Comparison of ENCODE assay signal across 19 mouse cellular contexts in genomic region chr7:36529504-36530065, GRCm38 (mm10).
DNase-seq lines count a peak whose midpoint lies in the region; ATAC-seq lines count a peak whose summit lies in the region.
"Had no signal": no experiment of that assay in that cellular context is flagged by ENCODE, and none has a peak within 500 bp of the region (broad histone marks: within the 10 kb centered on the region; RNA-seq: fewer than 3 reads in every experiment).

No protein-coding gene starts in this region.

- H3K4me1 ChIP-seq in embryonic facial prominence, embryonic 11.5 days (ENCODE audit: control insufficient read depth, insufficient read depth, low read length), result no peaks in the 10 kb centered on the region
- 0 out of 2 replicates have a peak, but pooled peaks cover 4% of the 10 kb centered on the region for H3K4me1 ChIP-seq in embryonic facial prominence, embryonic 10.5 days
- H3K4me1 ChIP-seq in hindbrain, embryonic 13.5 days (replicated peaks), result peaks cover 18% of the 10 kb centered on the region
- no peaks in the 10 kb centered on the region for H3K4me1 ChIP-seq in hindbrain, embryonic 10.5 days (replicated peaks)
- H3K4me1 ChIP-seq: heart, embryonic 15.5 days had no signal

- no peaks in the 10 kb centered on the region for H3K9me3 ChIP-seq in embryonic facial prominence, embryonic 11.5 days (replicated peaks; ENCODE audit: control insufficient read depth, low read length)
- H3K9me3 ChIP-seq in embryonic facial prominence, embryonic 10.5 days, result no peaks in the 10 kb centered on the region
- H3K9me3 ChIP-seq in hindbrain, embryonic 13.5 days, result no peaks in the 10 kb centered on the region
- no peaks in the 10 kb centered on the region for H3K9me3 ChIP-seq in hindbrain, embryonic 10.5 days
- H3K9me3 ChIP-seq: heart, embryonic 15.5 days had no signal

- no peaks in the 10 kb centered on the region for H3K36me3 ChIP-seq in embryonic facial prominence, embryonic 11.5 days (replicated peaks; ENCODE audit: control insufficient read depth, insufficient read depth, low read depth, low read length)
- no peaks in the 10 kb centered on the region for H3K36me3 ChIP-seq in embryonic facial prominence, embryonic 10.5 days (replicated peaks)
- no peaks in the 10 kb centered on the region for H3K36me3 ChIP-seq in hindbrain, embryonic 13.5 days
- no peaks in the 10 kb centered on the region for H3K36me3 ChIP-seq in hindbrain, embryonic 10.5 days
- H3K36me3 ChIP-seq: G1E; heart, embryonic 15.5 days had no signal

- H3K4me2 ChIP-seq in embryonic facial prominence, embryonic 11.5 days (ENCODE audit: low read depth, low read length), result no peak overlapping the region
- no peak overlapping the region for H3K4me2 ChIP-seq in hindbrain, embryonic 13.5 days
- H3K4me2 ChIP-seq: heart, embryonic 15.5 days had no signal

- no peaks in the 10 kb centered on the region for H3K27me3 ChIP-seq in embryonic facial prominence, embryonic 11.5 days (ENCODE audit: control insufficient read depth, insufficient read depth, low read length)
- no peaks in the 10 kb centered on the region for H3K27me3 ChIP-seq in embryonic facial prominence, embryonic 10.5 days (replicated peaks; ENCODE audit: low read depth, poor library complexity, severe bottlenecking)
- no peaks in the 10 kb centered on the region for H3K27me3 ChIP-seq in hindbrain, embryonic 13.5 days
- H3K27me3 ChIP-seq in hindbrain, embryonic 10.5 days (ENCODE audit: insufficient read depth, poor library complexity, severe bottlenecking), result no peaks in the 10 kb centered on the region

- H3K9ac ChIP-seq in embryonic facial prominence, embryonic 11.5 days (replicated peaks; ENCODE audit: low read length), result no peak overlapping the region
- no peak overlapping the region for H3K9ac ChIP-seq in hindbrain, embryonic 13.5 days
- H3K9ac ChIP-seq: heart, embryonic 15.5 days had no signal

- 79% methylated on average over 15 of the region's 15 CpGs for WGBS in embryonic facial prominence, embryonic 11.5 days
- whole genome bisulfite sequencing in embryonic facial prominence, embryonic 10.5 days, result 85% methylated on average over 15 of the region's 15 CpGs
- 73% methylated on average over 15 of the region's 15 CpGs for WGBS in hindbrain, embryonic 13.5 days
- 87% methylated on average over 15 of the region's 15 CpGs for WGBS in hindbrain, embryonic 10.5 days

- no peak overlapping the region for H3K4me3 ChIP-seq in embryonic facial prominence, embryonic 11.5 days (ENCODE audit: low read depth, low read length)
- H3K4me3 ChIP-seq in embryonic facial prominence, embryonic 10.5 days, result no peak overlapping the region
- no peak overlapping the region for H3K4me3 ChIP-seq in hindbrain, embryonic 13.5 days
- no peak overlapping the region for H3K4me3 ChIP-seq in hindbrain, embryonic 10.5 days
- H3K4me3 ChIP-seq: heart, adult 2 months; heart, embryonic 15.5 days had no signal

- no peak for ATAC-seq in embryonic facial prominence, embryonic 11.5 days (replicated peaks; ENCODE audit: insufficient number of reproducible peaks, low FRiP score, low TSS enrichment, low read depth)
- no peak for ATAC-seq in hindbrain, embryonic 13.5 days (ENCODE audit: low FRiP score)
- ATAC-seq: CD4-positive, CD25-positive, alpha-beta regulatory T cell, adult 4 months had no signal

- DNase-seq in embryonic facial prominence, embryonic 11.5 days (ENCODE audit: low spot score), result peak; percentile 39
- DNase-seq in embryonic facial prominence, embryonic 10.5 days (ENCODE audit: low spot score), result no peak
- DNase-seq in hindbrain, embryonic 10.5 days (ENCODE audit: low spot score), result no peak
- peak; percentile 20 for DNase-seq in right cerebral cortex, postnatal 25 days
- no peak for DNase-seq in right cerebral cortex, postnatal 14 days
- DNase-seq in adrenal gland, adult 8-10 months, result no peak
- DNase-seq in heart, postnatal 4 days, result no peak
- DNase-seq: cerebellum, postnatal 10 days; heart, adult 2 months; kidney, adult 8-10 months; kidney, postnatal 36 days; layer of hippocampus, adult 9-11 months; lung, adult 2 months; lung, postnatal 36 days; thymus, postnatal 36 days had no signal

- no peak overlapping the region for H3K27ac ChIP-seq in embryonic facial prominence, embryonic 11.5 days (replicated peaks; ENCODE audit: low read depth, low read length)
- H3K27ac ChIP-seq in embryonic facial prominence, embryonic 10.5 days (replicated peaks), result no peak overlapping the region
- H3K27ac ChIP-seq in hindbrain, embryonic 13.5 days, result peak overlapping the region; percentile 2; the same call in 1 of the 2 replicates
- no peak overlapping the region for H3K27ac ChIP-seq in hindbrain, embryonic 10.5 days
- H3K27ac ChIP-seq: heart, adult 2 months; heart, embryonic 15.5 days had no signal

Comparison
In these comparisons a context has a peak if more than half of its experiments do, and no peak if none do; other contexts are left out.
1. DNase-seq: peak in embryonic facial prominence, embryonic 11.5 days (single experiment) and right cerebral cortex, postnatal 25 days (single experiment); none in embryonic facial prominence, embryonic 10.5 days (single experiment), hindbrain, embryonic 10.5 days (single experiment), right cerebral cortex, postnatal 14 days (single experiment), adrenal gland, adult 8-10 months (single experiment) and heart, postnatal 4 days (single experiment).